Mouse (Mus musculus) bone marrow, adult 2 months (tissue): ENCODE results near the gene Tcta. TPM values are rescaled to one million over a fixed set of nuclear protein-coding genes. Genes with fewer than 3 reads are reported as not detected.

ENCODE experiments used
- H3K27ac ChIP-seq: fragments of 200-500 bp; 2 replicates; pipeline ENCODE4 v1.5.1; 2012; ENCODE audit warnings: low read depth, mild to moderate bottlenecking, control low read depth, inconsistent platforms, low read length; ENCODE audit not compliant: control insufficient read depth, poor library complexity, insufficient read depth
- H3K4me1 ChIP-seq: fragments of 200-500 bp; 2 replicates; pipeline ENCODE4 v1.6.1; 2011; ENCODE audit warnings: low read length; ENCODE audit not compliant: control insufficient read depth, insufficient read depth
- H3K4me3 ChIP-seq: fragments of 200-500 bp; replicated peaks from 2 replicates; pipeline ENCODE3; 2011; ENCODE audit warnings: mild to moderate bottlenecking, low read depth, low read length, control low read depth; ENCODE audit not compliant: control insufficient read depth
- CTCF ChIP-seq: fragments of 200-500 bp; IDR thresholded peaks from 2 replicates; pipeline ENCODE4 v1.5.1; 2011; ENCODE audit warnings: low read length, control low read depth; ENCODE audit not compliant: control insufficient read depth, insufficient read depth
- POLR2A ChIP-seq: fragments of 200-500 bp; IDR thresholded peaks from 2 replicates; pipeline ENCODE4 v1.6.1; 2011; ENCODE audit warnings: low read depth, mild to moderate bottlenecking, control low read depth, low read length, borderline replicate concordance; ENCODE audit not compliant: control insufficient read depth
- WGBS: fragments of 180-500 bp; shearing (Covaris S2); methylation state at CpG from one replicate; pipeline ENCODE4 v1.1.7; 2018; 5-methylcytosine and 5-hydroxymethylcytosine counted together
- polyA plus RNA-seq: library from polyadenylated mRNA; stranded (reverse); fragments of >200 nt; gene quantifications from 2 replicates; pipeline ENCODE4 v1.2.4, GENCODE M21; 2011; ENCODE audit warnings: low replicate concordance; ENCODE audit not compliant: missing spikeins, insufficient read depth, insufficient read length

Tcta gene
- polyA plus RNA-seq, 1 experiment: 13.2 TPM

DNA sequence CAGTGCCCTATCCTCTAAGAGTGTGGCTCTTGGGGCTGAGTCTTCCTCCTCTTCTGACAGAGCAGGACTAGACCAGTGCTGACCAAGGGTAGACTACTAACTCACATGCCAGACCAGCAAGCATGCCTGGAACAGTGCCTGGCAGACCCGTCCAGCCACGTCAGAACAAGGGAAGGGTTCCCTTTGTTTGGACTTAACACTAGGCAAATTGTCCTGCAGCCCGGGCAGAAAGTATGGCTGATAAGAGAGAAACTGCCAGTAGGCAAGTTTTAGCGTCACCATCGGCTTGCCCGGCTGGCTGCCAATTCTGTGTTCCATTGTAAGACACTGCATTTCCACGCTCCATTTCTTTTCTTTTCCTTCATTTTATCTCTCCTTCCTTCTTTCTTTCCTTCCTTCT lies 38.3 kb downstream of the Tcta start:
- no peak overlapping the region for H3K4me3 ChIP-seq
- TF ChIP-seq POLR2A (no peak), CTCF (no peak)
- no peaks in the 10 kb centered on the region for H3K4me1 ChIP-seq
- H3K27ac ChIP-seq: no peak overlapping the region
- WGBS: 78% methylated on average over 7 of the region's 7 CpGs

DNA sequence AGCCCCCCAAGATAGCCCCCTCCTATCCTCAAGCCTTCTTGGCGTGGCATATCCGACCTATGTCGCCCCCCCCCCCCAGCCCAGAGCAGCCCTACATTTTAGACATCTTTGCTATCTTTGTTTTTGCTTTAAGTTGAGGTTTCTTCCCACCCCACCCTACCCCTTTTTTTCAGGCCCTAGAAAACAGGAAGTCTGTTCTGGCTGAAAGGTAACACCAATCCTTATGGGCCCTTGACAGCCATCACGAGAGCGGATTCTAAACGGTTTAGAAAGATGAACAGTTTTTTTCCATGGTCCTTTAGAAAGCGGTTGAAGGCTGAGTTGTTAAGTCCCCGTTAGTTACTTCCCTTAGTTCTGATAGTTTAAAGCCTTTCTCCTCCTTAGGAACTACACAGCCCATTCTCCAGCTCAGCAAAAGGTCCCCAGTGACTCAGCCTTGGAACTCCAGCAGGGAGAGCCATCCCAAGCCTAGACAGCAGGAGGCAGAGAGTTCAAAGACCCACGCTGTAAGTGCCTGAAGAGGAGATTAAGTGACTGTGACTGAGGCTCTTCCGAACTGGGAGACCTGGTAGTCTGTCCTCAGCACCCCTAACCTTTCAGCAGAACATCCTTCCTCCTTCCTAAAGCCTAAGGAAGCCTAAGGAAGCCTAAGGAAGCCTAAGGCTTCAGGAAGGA lies 39.6 kb downstream of the Tcta start:
- Histone ChIP-seq H3K4me3 (no peak overlapping the region), H3K4me1 (no peaks in the 10 kb centered on the region; the same call in 1 of the 2 replicates), H3K27ac (no peak overlapping the region)
- 35% methylated on average over 10 of the region's 10 CpGs for WGBS
- no peak for TF ChIP-seq POLR2A
- no peak for TF ChIP-seq CTCF

GRCm38 (mm10) chr9:108264191-108264921 lies 41.6 kb downstream of the Tcta start:
- Histone ChIP-seq H3K4me3 (peak overlapping the region; percentile 83), H3K27ac (peak overlapping the region; percentile 53; the same call in 1 of the 2 replicates), H3K4me1 (no peaks in the 10 kb centered on the region; the same call in 1 of the 2 replicates)
- 21% methylated on average over 10 of the region's 10 CpGs for WGBS
- TF ChIP-seq POLR2A (no peak), CTCF (no peak)

- TF ChIP-seq CTCF: no peak
- 0 out of 2 replicates have a peak, but pooled peaks have one; percentile 1 for TF ChIP-seq POLR2A
- peak within 1 kb of the TSS; percentile 82 for H3K27ac ChIP-seq
- peak within 1 kb of the TSS; percentile 83 for H3K4me3 ChIP-seq
- H3K4me1 ChIP-seq: no peaks in the 10 kb centered on the region; the same call in 1 of the 2 replicates
- WGBS: under 1% methylated on average over 70 of the region's 71 CpGs
Observed at GRCm38 (mm10) chr9:108263690-108264190, 42.2 kb downstream of the Tcta start, which contains the start of gene Dag1. Gene Dag1 (minus strand): TSS chr9:108263958.

DNA sequence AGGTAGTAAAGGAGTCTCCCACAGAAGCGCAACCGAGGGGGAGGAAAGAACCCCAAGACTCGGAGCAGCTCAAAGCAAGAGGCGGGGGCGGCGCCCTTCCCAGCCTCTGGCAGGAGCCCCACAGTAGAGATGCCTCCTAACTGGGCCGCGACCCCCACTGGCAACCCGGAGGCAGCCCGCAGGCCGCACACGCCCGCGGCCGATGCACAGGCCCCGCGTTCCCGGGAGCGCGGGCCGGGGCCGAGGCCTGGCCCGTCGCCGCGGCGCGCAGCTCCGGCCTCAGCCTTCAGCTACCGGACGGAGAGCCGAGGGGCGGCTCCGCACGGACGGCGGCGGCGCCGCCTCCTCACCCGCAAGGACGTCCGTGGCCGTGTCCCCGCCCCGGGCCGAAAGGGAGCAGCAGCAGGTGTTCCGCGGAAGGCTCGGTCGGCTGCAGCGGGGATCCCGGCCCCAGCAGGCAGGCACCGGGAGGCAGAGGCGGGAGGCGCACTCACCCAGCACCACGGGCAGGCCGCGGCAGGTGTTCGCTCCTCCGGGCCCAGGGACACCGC lies 42.8 kb downstream of the Tcta start:
- Histone ChIP-seq H3K27ac (peak overlapping the region; percentile 82), H3K4me1 (no peaks in the 10 kb centered on the region; the same call in 1 of the 2 replicates), H3K4me3 (peak overlapping the region; percentile 83)
- WGBS: under 1% methylated on average over 61 of the region's 62 CpGs
- TF ChIP-seq POLR2A: no peak
- TF ChIP-seq CTCF: no peak

- Histone ChIP-seq H3K4me3 (peak overlapping the region; percentile 83), H3K4me1 (no peaks in the 10 kb centered on the region; the same call in 1 of the 2 replicates), H3K27ac (no peak overlapping the region)
- TF ChIP-seq CTCF (no peak), POLR2A (no peak)
- WGBS: 57% methylated on average over 11 of the region's 11 CpGs
Observed at GRCm38 (mm10) chr9:108262494-108263049, 43.4 kb downstream of the Tcta start.

GRCm38 (mm10) chr9:108261865-108262264 lies 44.1 kb downstream of the Tcta start:
- Histone ChIP-seq H3K27ac (no peak overlapping the region), H3K4me1 (no peaks in the 10 kb centered on the region; the same call in 1 of the 2 replicates), H3K4me3 (no peak overlapping the region)
- 84% methylated on average over 7 of the region's 7 CpGs for WGBS
- TF ChIP-seq POLR2A: no peak
- TF ChIP-seq CTCF: no peak

DNA sequence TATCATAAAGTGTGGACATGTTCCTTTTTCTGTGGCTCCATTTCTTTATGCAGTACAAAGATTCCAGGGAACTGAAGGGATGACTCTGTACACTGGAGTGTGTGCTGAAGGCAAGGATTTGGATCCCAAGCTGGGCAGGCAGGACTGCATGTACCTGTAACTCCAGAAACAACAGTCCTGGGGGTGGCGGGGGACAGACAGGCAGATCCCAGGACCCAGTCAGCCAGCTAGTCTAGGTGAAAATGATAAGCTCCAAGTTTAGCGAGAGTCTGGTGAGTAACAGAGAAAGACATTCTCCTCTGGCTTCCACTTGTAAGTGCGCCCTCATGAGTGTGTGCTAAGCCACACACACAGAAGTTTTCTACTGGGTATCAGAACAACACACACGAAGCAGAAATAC lies 45.4 kb downstream of the Tcta start:
- Histone ChIP-seq H3K4me1 (no peaks in the 10 kb centered on the region; the same call in 1 of the 2 replicates), H3K27ac (no peak overlapping the region), H3K4me3 (no peak overlapping the region)
- WGBS: 74% methylated on average over 4 of the region's 4 CpGs
- TF ChIP-seq CTCF (no peak), POLR2A (no peak)

Other genes with a start within 250 kb of the Tcta start
- 2.0 and 10.1 TPM in 2 replicates for gene Mst1, start 225.7 kb downstream of the Tcta start, polyA plus RNA-seq
- gene Rnf123, start 222.8 kb downstream of the Tcta start, polyA plus RNA-seq: 296 and 393 TPM in 2 replicates
- gene Apeh, start 211.6 kb downstream of the Tcta start, polyA plus RNA-seq: 159 and 206 TPM in 2 replicates
- 1.1 and 1.9 TPM in 2 replicates for gene Bsn, start 115.8 kb downstream of the Tcta start, polyA plus RNA-seq
- gene Dag1, start 42.2 kb downstream of the Tcta start, polyA plus RNA-seq: 2.6 and 2.7 TPM in 2 replicates
- 2.3 TPM in 2 replicates for gene Nicn1, start 15.7 kb downstream of the Tcta start, polyA plus RNA-seq
- 1.7 and 15.2 TPM in 2 replicates for gene Amt, start 9.3 kb downstream of the Tcta start, polyA plus RNA-seq
- gene Rhoa, start within 50 bp of the Tcta start, polyA plus RNA-seq: 138 and 223 TPM in 2 replicates
- gene Gpx1, start 32.7 kb upstream of the Tcta start, polyA plus RNA-seq: 1,398 and 2,156 TPM in 2 replicates
- 102 and 256 TPM in 2 replicates for gene Usp4, start 41.7 kb upstream of the Tcta start, polyA plus RNA-seq
- 3.9 TPM in 1 of 2 replicates, not detected in the other for gene 1700102P08Rik, start 86.6 kb upstream of the Tcta start, polyA plus RNA-seq
- gene Ccdc36, start 122.3 kb upstream of the Tcta start, polyA plus RNA-seq: 0.34 and 0.87 TPM in 2 replicates
- gene BC048562, start 130.3 kb upstream of the Tcta start, polyA plus RNA-seq: not detected in 2 replicates
- 5.1 and 12.3 TPM in 2 replicates for gene Ccdc71, start 154.4 kb upstream of the Tcta start, polyA plus RNA-seq
- gene Klhdc8b, start 155.4 kb upstream of the Tcta start, polyA plus RNA-seq: 8.1 and 18.3 TPM in 2 replicates
- 3.8 and 9.0 TPM in 2 replicates for gene Lamb2, start 173.6 kb upstream of the Tcta start, polyA plus RNA-seq
- gene Usp19, start 184.4 kb upstream of the Tcta start, polyA plus RNA-seq: 42.0 and 94.4 TPM in 2 replicates
- gene Qars, start 201.5 kb upstream of the Tcta start, polyA plus RNA-seq: 76.9 and 170 TPM in 2 replicates
- 29.4 and 50.5 TPM in 2 replicates for gene Qrich1, start 210.6 kb upstream of the Tcta start, polyA plus RNA-seq